Mouse (Mus musculus): Measurements from ENCODE around the gene Gcgr. TPM values are rescaled to one million over a fixed set of nuclear protein-coding genes. Genes with fewer than 3 reads are reported as not detected.
A peak's percentile ranks its signal among the peaks of the same experiment; 100 is the strongest.
"Not testable (repeated sequence)": the region's sequence is repeated elsewhere in the genome, so short reads cannot be mapped to it uniquely, and the experiment has no call there.

The Gcgr gene
- polyA plus RNA-seq, 1 experiment from 2014 or later = 3.5 TPM

GRCm38 (mm10) chr11:120582268-120582981 is 51.9 kb downstream of the Gcgr start:
- Histone ChIP-seq H3K36me3 (ENCODE audit: control insufficient read depth, insufficient read depth, low read length) (peaks cover 26% of the 10 kb centered on the region), H3K4me2 (replicated peaks; ENCODE audit: low read depth) (peak overlapping the region; percentile 90)
- WGBS = 72% methylated on average over 8 of the region's 8 CpGs

GRCm38 (mm10) chr11:120582982-120583293 is 52.4 kb downstream of the Gcgr start:
- H3K27ac ChIP-seq (replicated peaks); H3K4me2 ChIP-seq (replicated peaks; ENCODE audit: low read depth); H3K9ac ChIP-seq (ENCODE audit: low read length); H3K4me3 ChIP-seq (ENCODE audit: low read depth, low read length); H3K4me1 ChIP-seq (replicated peaks; ENCODE audit: control insufficient read depth, insufficient read depth); H3K9me3 ChIP-seq (ENCODE audit: control insufficient read depth, low read length); DNase-seq (ENCODE audit: low spot score); H3K27me3 ChIP-seq (ENCODE audit: control insufficient read depth, insufficient read depth, low read length); ATAC-seq (ENCODE audit: low FRiP score, low TSS enrichment): not testable (repeated sequence)
- H3K36me3 ChIP-seq (ENCODE audit: control insufficient read depth, insufficient read depth, low read length) = peaks cover 24% of the 10 kb centered on the region
- 87% methylated on average over 2 of the region's 2 CpGs for WGBS

More at GRCm38 (mm10) chr11:120582268-120582981, 51.9 kb downstream of the Gcgr start:
- H3K27me3 ChIP-seq (ENCODE audit: control insufficient read depth, insufficient read depth, low read length) = no peaks in the 10 kb centered on the region
- no peak for TF ChIP-seq EP300 (optimal IDR thresholded peaks at IDR 0.05)
- peak; percentile 70 for TF ChIP-seq CTCF (IDR thresholded peaks at IDR 0.05; ENCODE audit: low read depth)
- peak overlapping the region; percentile 85 for H3K4me3 ChIP-seq (ENCODE audit: low read depth, low read length)
- no peak for ATAC-seq (ENCODE audit: low FRiP score, low TSS enrichment)
- H3K9ac ChIP-seq (ENCODE audit: low read length) = peak overlapping the region; percentile 92
- DNase-seq (ENCODE audit: low spot score) = no peak
- H3K27ac ChIP-seq (replicated peaks) = peak overlapping the region; percentile 98
- no peaks in the 10 kb centered on the region for H3K9me3 ChIP-seq (ENCODE audit: control insufficient read depth, low read length)
- H3K4me1 ChIP-seq (replicated peaks; ENCODE audit: control insufficient read depth, insufficient read depth) = peaks cover 7% of the 10 kb centered on the region

GRCm38 (mm10) chr11:120583937-120584336 is 53.4 kb downstream of the Gcgr start:
- H3K4me3 ChIP-seq (ENCODE audit: low read depth, low read length) = no peak overlapping the region
- ATAC-seq (ENCODE audit: low FRiP score, low TSS enrichment) (no peak), DNase-seq (ENCODE audit: low spot score) (no peak)
- H3K4me1 ChIP-seq (replicated peaks; ENCODE audit: control insufficient read depth, insufficient read depth) = peaks cover 7% of the 10 kb centered on the region
- no peak overlapping the region for H3K9ac ChIP-seq (ENCODE audit: low read length)
- 90% methylated on average over 1 of the region's 1 CpGs for WGBS
- peaks cover 17% of the 10 kb centered on the region for H3K36me3 ChIP-seq (ENCODE audit: control insufficient read depth, insufficient read depth, low read length)
- H3K27me3 ChIP-seq (ENCODE audit: control insufficient read depth, insufficient read depth, low read length) = no peaks in the 10 kb centered on the region
- H3K27ac ChIP-seq (replicated peaks) = no peak overlapping the region
- no peaks in the 10 kb centered on the region for H3K9me3 ChIP-seq (ENCODE audit: control insufficient read depth, low read length)
- no peak for TF ChIP-seq CTCF (IDR thresholded peaks at IDR 0.05; ENCODE audit: low read depth)
- TF ChIP-seq EP300 (optimal IDR thresholded peaks at IDR 0.05) = no peak
- no peak overlapping the region for H3K4me2 ChIP-seq (replicated peaks; ENCODE audit: low read depth)

GRCm38 (mm10) chr11:120588531-120588930 is 58.0 kb downstream of the Gcgr start:
- H3K9me3 ChIP-seq (ENCODE audit: control insufficient read depth, low read length) = no peaks in the 10 kb centered on the region
- no peak overlapping the region for H3K4me3 ChIP-seq (ENCODE audit: low read depth, low read length)
- no peak overlapping the region for H3K27ac ChIP-seq (replicated peaks)
- no peak overlapping the region for H3K9ac ChIP-seq (ENCODE audit: low read length)
- TF ChIP-seq EP300 (optimal IDR thresholded peaks at IDR 0.05) (no peak), CTCF (IDR thresholded peaks at IDR 0.05; ENCODE audit: low read depth) (no peak)
- ATAC-seq (ENCODE audit: low FRiP score, low TSS enrichment) (no peak), DNase-seq (ENCODE audit: low spot score) (no peak)
- H3K4me2 ChIP-seq (replicated peaks; ENCODE audit: low read depth) = no peak overlapping the region
- WGBS = 87% methylated on average over 6 of the region's 6 CpGs
- no peaks in the 10 kb centered on the region for H3K4me1 ChIP-seq (replicated peaks; ENCODE audit: control insufficient read depth, insufficient read depth)
- H3K36me3 ChIP-seq (ENCODE audit: control insufficient read depth, insufficient read depth, low read length) = peaks cover 25% of the 10 kb centered on the region
- H3K27me3 ChIP-seq (ENCODE audit: control insufficient read depth, insufficient read depth, low read length) = no peaks in the 10 kb centered on the region

Other genes starting within 250 kb of the Gcgr start
- 2,268 and 2,377 TPM in 2 replicates for gene Actg1, start 182.2 kb upstream of the Gcgr start, polyA plus RNA-seq (2015; fragmentation: Nextera tagmentation; extraction: Ambion mirVana)
- gene Fscn2, start 169.2 kb upstream of the Gcgr start, polyA plus RNA-seq (2015; fragmentation: Nextera tagmentation; extraction: Ambion mirVana) = 0.41 and 0.47 TPM in 2 replicates
- 14.3 and 15.3 TPM in 2 replicates for gene Faap100, start 151.9 kb upstream of the Gcgr start, polyA plus RNA-seq (2015; fragmentation: Nextera tagmentation; extraction: Ambion mirVana)
- 15.7 and 17.9 TPM in 2 replicates for gene Nploc4, start 93.0 kb upstream of the Gcgr start, polyA plus RNA-seq (2015; fragmentation: Nextera tagmentation; extraction: Ambion mirVana)
- not detected in 2 replicates for gene Tspan10, start 88.1 kb upstream of the Gcgr start, polyA plus RNA-seq (2015; fragmentation: Nextera tagmentation; extraction: Ambion mirVana)
- gene Pde6g, start 77.2 kb upstream of the Gcgr start, polyA plus RNA-seq (2015; fragmentation: Nextera tagmentation; extraction: Ambion mirVana) = 0.15 TPM in 1 of 2 replicates, not detected in the other
- 18.2 and 19.8 TPM in 2 replicates for gene Oxld1, start 72.6 kb upstream of the Gcgr start, polyA plus RNA-seq (2015; fragmentation: Nextera tagmentation; extraction: Ambion mirVana)
- 13.3 and 18.2 TPM in 2 replicates for gene Ccdc137, start 72.6 kb upstream of the Gcgr start, polyA plus RNA-seq (2015; fragmentation: Nextera tagmentation; extraction: Ambion mirVana)
- 24.4 and 30.6 TPM in 2 replicates for gene Arl16, start 63.1 kb upstream of the Gcgr start, polyA plus RNA-seq (2015; fragmentation: Nextera tagmentation; extraction: Ambion mirVana)
- gene Mrpl12, start 46.1 kb upstream of the Gcgr start, polyA plus RNA-seq (2015; fragmentation: Nextera tagmentation; extraction: Ambion mirVana) = 133 and 134 TPM in 2 replicates
- 86.1 and 94.0 TPM in 2 replicates for gene Slc25a10, start 38.9 kb upstream of the Gcgr start, polyA plus RNA-seq (2015; fragmentation: Nextera tagmentation; extraction: Ambion mirVana)
- gene Mcrip1, start 19.0 kb downstream of the Gcgr start, polyA plus RNA-seq (2015; fragmentation: Nextera tagmentation; extraction: Ambion mirVana) = 113 and 115 TPM in 2 replicates
- gene Ppp1r27, start 20.4 kb downstream of the Gcgr start, polyA plus RNA-seq (2015; fragmentation: Nextera tagmentation; extraction: Ambion mirVana) = not detected in 2 replicates
- 858 and 892 TPM in 2 replicates for gene P4hb, start 42.6 kb downstream of the Gcgr start, polyA plus RNA-seq (2015; fragmentation: Nextera tagmentation; extraction: Ambion mirVana)
- 352 and 362 TPM in 2 replicates for gene Arhgdia, start 50.9 kb downstream of the Gcgr start, polyA plus RNA-seq (2015; fragmentation: Nextera tagmentation; extraction: Ambion mirVana)
- 213 TPM in 2 replicates for gene Alyref, start 67.7 kb downstream of the Gcgr start, polyA plus RNA-seq (2015; fragmentation: Nextera tagmentation; extraction: Ambion mirVana)
- gene Anapc11, start 67.7 kb downstream of the Gcgr start, polyA plus RNA-seq (2015; fragmentation: Nextera tagmentation; extraction: Ambion mirVana) = 121 and 126 TPM in 2 replicates
- gene Npb, start 77.8 kb downstream of the Gcgr start, polyA plus RNA-seq (2015; fragmentation: Nextera tagmentation; extraction: Ambion mirVana) = 20.4 and 20.9 TPM in 2 replicates
- 73.7 and 79.0 TPM in 2 replicates for gene Pcyt2, start 87.2 kb downstream of the Gcgr start, polyA plus RNA-seq (2015; fragmentation: Nextera tagmentation; extraction: Ambion mirVana)
- 36.1 and 42.2 TPM in 2 replicates for gene Sirt7, start 94.5 kb downstream of the Gcgr start, polyA plus RNA-seq (2015; fragmentation: Nextera tagmentation; extraction: Ambion mirVana)
- gene Mafg, start 102.9 kb downstream of the Gcgr start, polyA plus RNA-seq (2015; fragmentation: Nextera tagmentation; extraction: Ambion mirVana) = 21.0 and 21.3 TPM in 2 replicates
- 13.9 and 18.4 TPM in 2 replicates for gene Pycr1, start 113.1 kb downstream of the Gcgr start, polyA plus RNA-seq (2015; fragmentation: Nextera tagmentation; extraction: Ambion mirVana)
- gene Myadml2, start 117.5 kb downstream of the Gcgr start, polyA plus RNA-seq (2015; fragmentation: Nextera tagmentation; extraction: Ambion mirVana) = 0.21 TPM in 1 of 2 replicates, not detected in the other
- gene Notum, start 130.5 kb downstream of the Gcgr start, polyA plus RNA-seq (2015; fragmentation: Nextera tagmentation; extraction: Ambion mirVana) = 1.4 and 2.7 TPM in 2 replicates
- 74.1 and 81.1 TPM in 2 replicates for gene Aspscr1, start 142.3 kb downstream of the Gcgr start, polyA plus RNA-seq (2015; fragmentation: Nextera tagmentation; extraction: Ambion mirVana)
- 123 and 127 TPM in 2 replicates for gene Cenpx, start 183.0 kb downstream of the Gcgr start, polyA plus RNA-seq (2015; fragmentation: Nextera tagmentation; extraction: Ambion mirVana)
- gene Lrrc45, start 183.2 kb downstream of the Gcgr start, polyA plus RNA-seq (2015; fragmentation: Nextera tagmentation; extraction: Ambion mirVana) = 18.7 and 20.4 TPM in 2 replicates
- gene Rac3, start 190.8 kb downstream of the Gcgr start, polyA plus RNA-seq (2015; fragmentation: Nextera tagmentation; extraction: Ambion mirVana) = 21.9 and 22.1 TPM in 2 replicates
- gene Dcxr, start 196.6 kb downstream of the Gcgr start, polyA plus RNA-seq (2015; fragmentation: Nextera tagmentation; extraction: Ambion mirVana) = 56.3 and 58.4 TPM in 2 replicates
- 129 and 160 TPM in 2 replicates for gene Cbr2, start 201.4 kb downstream of the Gcgr start, polyA plus RNA-seq (2015; fragmentation: Nextera tagmentation; extraction: Ambion mirVana)
- 3.0 and 3.1 TPM in 2 replicates for gene Hmga1b, start 232.1 kb downstream of the Gcgr start, polyA plus RNA-seq (2015; fragmentation: Nextera tagmentation; extraction: Ambion mirVana)